Mouse (Mus musculus): Measurements from ENCODE around the gene Gm20532. TPM values are rescaled to one million over a fixed set of nuclear protein-coding genes. Genes with fewer than 3 reads are reported as not detected.
A peak's percentile ranks its signal among the peaks of the same experiment; 100 is the strongest.

Gene Gm20532
- polyA plus RNA-seq, 1 experiment from 2014 or later = not detected

DNA sequence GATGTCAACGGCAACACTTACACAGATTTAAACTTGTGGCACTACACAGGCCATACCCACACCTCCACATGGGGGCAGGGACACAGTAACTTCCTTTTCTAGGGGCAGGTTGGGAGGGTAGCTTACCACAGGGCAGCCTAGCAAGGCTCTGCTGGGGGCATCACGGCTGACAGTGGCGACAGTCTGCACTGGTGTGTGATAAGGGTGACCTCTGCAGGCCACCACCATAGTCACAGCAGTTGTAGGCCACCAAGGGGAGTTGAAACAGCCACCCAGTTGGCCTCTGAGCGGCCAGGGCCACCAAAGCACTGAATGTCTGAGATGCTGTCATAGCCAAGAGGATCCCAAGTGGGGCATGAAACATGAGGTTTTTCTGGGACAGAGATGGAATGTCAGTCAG lies 20.2 kb upstream of the Gm20532 start:
- DNase-seq (ENCODE audit: low spot score) = no peak
- no peak; the same call in 1 of the 2 replicates for ATAC-seq (ENCODE audit: low FRiP score)

DNA sequence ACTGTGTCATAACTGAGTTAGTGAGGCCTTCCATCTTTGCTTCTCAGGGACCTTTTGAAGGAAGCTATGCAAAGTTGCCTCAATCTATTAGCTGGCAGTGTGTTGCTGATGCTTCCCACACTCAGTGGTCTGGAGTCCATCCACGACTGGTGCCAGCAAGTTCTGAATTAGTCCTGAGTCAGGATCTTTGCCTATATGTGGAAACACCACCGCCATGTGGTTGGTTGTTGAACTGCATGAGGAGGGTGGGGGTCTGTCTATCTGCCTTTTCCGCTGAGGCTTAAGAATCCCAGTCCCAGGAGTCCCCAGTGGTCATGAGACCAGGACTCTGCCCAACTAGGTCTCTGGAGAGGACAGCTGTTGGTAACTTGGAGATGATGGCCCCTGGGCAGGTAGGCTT lies 16.4 kb upstream of the Gm20532 start:
- no peak for ATAC-seq (ENCODE audit: low FRiP score)

More for the DNA sequence above, 20.2 kb upstream of the Gm20532 start:
- Histone ChIP-seq H3K9ac (no peak overlapping the region), H3K4me3 (replicated peaks; ENCODE audit: low read length) (no peak overlapping the region), H3K4me2 (replicated peaks) (no peak overlapping the region), H3K9me3 (ENCODE audit: control insufficient read depth, low read length) (no peaks in the 10 kb centered on the region), H3K27ac (no peak overlapping the region), H3K27me3 (ENCODE audit: control insufficient read depth, insufficient read depth, low read length) (no peaks in the 10 kb centered on the region), H3K36me3 (replicated peaks; ENCODE audit: control insufficient read depth, insufficient read depth) (no peaks in the 10 kb centered on the region), H3K4me1 (replicated peaks; ENCODE audit: control insufficient read depth, insufficient read depth, low read length) (no peaks in the 10 kb centered on the region)
- WGBS = 18% methylated on average over 4 of the region's 4 CpGs

DNA sequence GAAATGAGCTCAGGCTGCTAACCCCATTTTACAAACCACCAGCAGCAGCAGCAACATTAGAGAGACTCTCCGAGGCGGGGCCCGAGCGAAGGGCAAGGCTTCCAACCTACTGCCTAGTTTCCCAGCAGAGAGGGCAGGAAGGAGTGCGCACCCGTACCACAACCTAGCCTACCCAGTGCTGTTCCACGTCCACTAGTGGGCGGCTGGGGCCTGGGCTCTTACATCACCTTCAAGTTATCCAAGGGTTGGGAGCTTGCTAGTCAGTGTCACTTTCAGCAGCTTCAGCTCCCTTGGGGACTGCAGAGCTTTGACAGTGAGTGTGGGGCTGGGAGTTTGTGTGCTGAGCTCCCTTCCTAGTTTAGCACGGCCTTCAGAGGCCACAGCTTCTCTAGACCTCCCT lies 15.0 kb upstream of the Gm20532 start:
- no peaks in the 10 kb centered on the region for H3K9me3 ChIP-seq (ENCODE audit: control insufficient read depth, low read length)
- no peak overlapping the region for H3K4me3 ChIP-seq (replicated peaks; ENCODE audit: low read length)
- DNase-seq (ENCODE audit: low spot score) (no peak), ATAC-seq (ENCODE audit: low FRiP score) (no peak)
- no peaks in the 10 kb centered on the region for H3K36me3 ChIP-seq (replicated peaks; ENCODE audit: control insufficient read depth, insufficient read depth)
- no peak overlapping the region for H3K27ac ChIP-seq
- H3K4me1 ChIP-seq (replicated peaks; ENCODE audit: control insufficient read depth, insufficient read depth, low read length) = peaks cover 9% of the 10 kb centered on the region; the same call in 1 of the 2 replicates
- no peak overlapping the region for H3K4me2 ChIP-seq (replicated peaks)
- WGBS = 75% methylated on average over 9 of the region's 9 CpGs
- no peak overlapping the region for H3K9ac ChIP-seq
- no peaks in the 10 kb centered on the region for H3K27me3 ChIP-seq (ENCODE audit: control insufficient read depth, insufficient read depth, low read length)

More for the DNA sequence above, 16.4 kb upstream of the Gm20532 start:
- Histone ChIP-seq H3K27me3 (ENCODE audit: control insufficient read depth, insufficient read depth, low read length) (no peaks in the 10 kb centered on the region), H3K4me1 (replicated peaks; ENCODE audit: control insufficient read depth, insufficient read depth, low read length) (peaks cover 9% of the 10 kb centered on the region; the same call in 1 of the 2 replicates), H3K4me2 (replicated peaks) (no peak overlapping the region), H3K9me3 (ENCODE audit: control insufficient read depth, low read length) (no peaks in the 10 kb centered on the region), H3K27ac (no peak overlapping the region), H3K9ac (no peak overlapping the region), H3K36me3 (replicated peaks; ENCODE audit: control insufficient read depth, insufficient read depth) (no peaks in the 10 kb centered on the region), H3K4me3 (replicated peaks; ENCODE audit: low read length) (no peak overlapping the region)
- WGBS = 5% methylated on average over 3 of the region's 3 CpGs
- peak; percentile 58 for DNase-seq (ENCODE audit: low spot score)

DNA sequence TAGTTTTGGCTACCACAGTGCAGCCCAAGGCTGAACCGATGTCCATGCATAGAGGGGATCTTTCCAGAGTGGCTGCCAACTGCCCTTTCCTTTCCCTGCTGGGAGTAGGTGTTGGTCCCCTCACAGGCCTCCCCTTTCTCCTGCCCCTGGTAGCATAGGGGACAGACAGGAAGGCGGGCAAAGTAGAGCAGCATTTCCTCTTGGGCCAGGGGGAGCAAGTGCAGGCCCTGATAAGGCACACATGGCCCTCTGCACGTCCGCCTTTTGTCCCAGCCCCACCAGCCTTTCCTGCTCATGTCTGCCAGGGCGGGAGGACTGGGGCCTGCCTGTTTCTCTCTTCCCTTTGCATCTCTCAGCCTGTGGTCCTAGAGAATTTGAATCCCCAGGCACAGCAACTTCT lies 14.6 kb upstream of the Gm20532 start:
- Histone ChIP-seq H3K27me3 (ENCODE audit: control insufficient read depth, insufficient read depth, low read length) (no peaks in the 10 kb centered on the region), H3K27ac (no peak overlapping the region), H3K4me2 (replicated peaks) (no peak overlapping the region), H3K4me3 (replicated peaks; ENCODE audit: low read length) (no peak overlapping the region), H3K36me3 (replicated peaks; ENCODE audit: control insufficient read depth, insufficient read depth) (no peaks in the 10 kb centered on the region), H3K4me1 (replicated peaks; ENCODE audit: control insufficient read depth, insufficient read depth, low read length) (peaks cover 9% of the 10 kb centered on the region; the same call in 1 of the 2 replicates), H3K9ac (no peak overlapping the region), H3K9me3 (ENCODE audit: control insufficient read depth, low read length) (no peaks in the 10 kb centered on the region)
- WGBS = 76% methylated on average over 5 of the region's 5 CpGs
- no peak for ATAC-seq (ENCODE audit: low FRiP score)
- no peak for DNase-seq (ENCODE audit: low spot score)

DNA sequence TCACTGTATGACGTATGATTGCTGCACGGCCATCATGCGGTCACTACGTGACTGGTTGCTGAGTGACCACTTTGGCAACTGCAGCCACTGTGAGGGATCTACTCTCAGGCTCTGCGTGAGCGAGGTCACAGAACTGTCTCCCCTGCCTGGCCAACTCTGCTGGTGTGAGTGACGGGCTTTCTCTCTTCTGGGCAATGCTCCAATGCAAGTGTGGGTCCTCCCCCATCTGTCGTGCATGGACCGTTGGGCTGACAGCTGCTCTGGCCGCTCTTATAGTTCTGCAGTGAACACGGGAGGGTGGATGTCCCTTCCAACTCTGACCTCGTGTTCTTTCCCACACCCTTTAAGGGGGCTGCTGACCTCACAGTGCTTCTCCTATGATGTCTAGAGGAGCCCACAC lies 13.0 kb upstream of the Gm20532 start:
- peaks cover 9% of the 10 kb centered on the region; the same call in 1 of the 2 replicates for H3K4me1 ChIP-seq (replicated peaks; ENCODE audit: control insufficient read depth, insufficient read depth, low read length)
- no peak overlapping the region for H3K4me2 ChIP-seq (replicated peaks)
- no peaks in the 10 kb centered on the region for H3K36me3 ChIP-seq (replicated peaks; ENCODE audit: control insufficient read depth, insufficient read depth)
- H3K27ac ChIP-seq = peak overlapping the region; percentile 49
- no peaks in the 10 kb centered on the region for H3K27me3 ChIP-seq (ENCODE audit: control insufficient read depth, insufficient read depth, low read length)
- DNase-seq (ENCODE audit: low spot score) (peak; percentile 65), ATAC-seq (ENCODE audit: low FRiP score) (peak; percentile 41; the same call in 1 of the 2 replicates)
- no peak overlapping the region for H3K4me3 ChIP-seq (replicated peaks; ENCODE audit: low read length)
- H3K9me3 ChIP-seq (ENCODE audit: control insufficient read depth, low read length) = no peaks in the 10 kb centered on the region
- 0 out of 2 replicates have a peak overlapping the region, but pooled peaks have one; percentile 2 for H3K9ac ChIP-seq
- WGBS = 43% methylated on average over 12 of the region's 12 CpGs

DNA sequence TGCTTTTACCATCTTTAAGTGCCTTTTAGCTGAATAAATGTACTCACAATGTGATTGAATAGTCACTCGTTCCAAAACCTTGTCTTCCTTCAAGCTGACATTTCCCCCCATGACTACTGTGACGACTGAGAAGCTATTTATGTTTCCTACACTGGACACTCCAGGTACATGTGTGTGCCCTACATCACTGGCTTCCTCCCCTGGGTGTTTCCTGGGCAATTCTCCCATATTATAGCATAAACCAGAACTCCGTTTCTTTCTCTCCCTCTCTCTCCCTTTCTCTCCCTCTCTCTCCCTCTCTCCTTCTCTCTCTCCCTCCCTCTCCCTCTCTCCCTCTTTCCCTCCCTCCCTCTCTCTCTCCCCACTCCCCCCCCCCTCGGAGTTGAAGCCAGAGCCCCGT lies 12.6 kb upstream of the Gm20532 start:
- Histone ChIP-seq H3K27me3 (ENCODE audit: control insufficient read depth, insufficient read depth, low read length) (no peaks in the 10 kb centered on the region), H3K9ac (0 out of 2 replicates have a peak overlapping the region, but pooled peaks have one; percentile 2), H3K4me3 (replicated peaks; ENCODE audit: low read length) (no peak overlapping the region), H3K4me2 (replicated peaks) (no peak overlapping the region), H3K36me3 (replicated peaks; ENCODE audit: control insufficient read depth, insufficient read depth) (no peaks in the 10 kb centered on the region), H3K27ac (peak overlapping the region; percentile 49), H3K4me1 (replicated peaks; ENCODE audit: control insufficient read depth, insufficient read depth, low read length) (peaks cover 9% of the 10 kb centered on the region; the same call in 1 of the 2 replicates), H3K9me3 (ENCODE audit: control insufficient read depth, low read length) (no peaks in the 10 kb centered on the region)
- WGBS = 21% methylated on average over 5 of the region's 5 CpGs
- ATAC-seq (ENCODE audit: low FRiP score) (no peak), DNase-seq (ENCODE audit: low spot score) (no peak)

DNA sequence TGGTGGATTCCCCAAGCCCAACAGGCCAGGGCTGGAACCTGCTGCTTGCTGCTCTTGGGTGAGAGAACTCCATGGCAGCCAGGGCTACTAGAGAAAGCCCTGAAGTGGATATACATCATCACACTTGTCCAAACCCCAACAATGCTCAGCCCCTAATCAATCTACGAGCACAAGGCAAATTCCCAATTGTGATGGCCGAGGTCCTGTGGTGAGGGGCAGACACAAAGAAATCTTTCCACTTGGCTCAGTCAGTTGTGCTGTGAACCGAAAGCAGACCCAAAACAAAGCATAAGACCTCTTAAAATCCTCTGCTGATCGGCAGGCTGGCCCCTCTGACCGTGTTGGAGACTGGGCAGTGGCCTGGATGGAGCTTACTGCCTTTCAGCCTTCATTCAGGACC lies 11.6 kb upstream of the Gm20532 start:
- Histone ChIP-seq H3K4me3 (replicated peaks; ENCODE audit: low read length) (no peak overlapping the region), H3K27me3 (ENCODE audit: control insufficient read depth, insufficient read depth, low read length) (no peaks in the 10 kb centered on the region), H3K4me1 (replicated peaks; ENCODE audit: control insufficient read depth, insufficient read depth, low read length) (peaks cover 9% of the 10 kb centered on the region; the same call in 1 of the 2 replicates), H3K36me3 (replicated peaks; ENCODE audit: control insufficient read depth, insufficient read depth) (no peaks in the 10 kb centered on the region), H3K4me2 (replicated peaks) (no peak overlapping the region), H3K27ac (no peak overlapping the region), H3K9me3 (ENCODE audit: control insufficient read depth, low read length) (no peaks in the 10 kb centered on the region), H3K9ac (no peak overlapping the region)
- ATAC-seq (ENCODE audit: low FRiP score) (no peak), DNase-seq (ENCODE audit: low spot score) (no peak)
- WGBS = 17% methylated on average over 5 of the region's 5 CpGs

DNA sequence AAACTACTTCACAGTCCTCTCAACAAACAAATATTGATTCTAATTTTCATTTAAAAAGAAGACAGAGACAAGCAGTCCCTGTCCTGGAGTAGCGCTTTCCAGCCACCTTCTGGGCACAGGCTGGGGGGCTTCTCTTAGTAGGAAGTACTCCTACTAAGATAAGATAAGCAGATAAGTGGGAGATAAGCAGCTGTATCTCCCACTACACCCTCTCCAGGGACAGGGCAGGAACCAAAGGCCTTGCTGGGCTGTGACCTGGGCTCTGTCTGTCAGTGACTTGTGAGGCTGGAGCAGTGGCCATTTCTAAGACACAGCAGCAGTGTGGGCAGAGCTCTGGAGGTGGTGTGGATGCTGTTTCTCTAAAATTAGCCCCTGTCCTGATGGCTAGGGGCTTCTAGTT lies 11.1 kb upstream of the Gm20532 start:
- H3K4me1 ChIP-seq (replicated peaks; ENCODE audit: control insufficient read depth, insufficient read depth, low read length) = peaks cover 9% of the 10 kb centered on the region; the same call in 1 of the 2 replicates
- no peak overlapping the region for H3K27ac ChIP-seq
- no peak overlapping the region for H3K4me3 ChIP-seq (replicated peaks; ENCODE audit: low read length)
- no peak for DNase-seq (ENCODE audit: low spot score)
- no peak overlapping the region for H3K9ac ChIP-seq
- H3K27me3 ChIP-seq (ENCODE audit: control insufficient read depth, insufficient read depth, low read length) = no peaks in the 10 kb centered on the region
- H3K9me3 ChIP-seq (ENCODE audit: control insufficient read depth, low read length) = no peaks in the 10 kb centered on the region
- H3K4me2 ChIP-seq (replicated peaks) = no peak overlapping the region
- 81% methylated on average over 1 of the region's 1 CpGs for WGBS
- ATAC-seq (ENCODE audit: low FRiP score) = no peak
- H3K36me3 ChIP-seq (replicated peaks; ENCODE audit: control insufficient read depth, insufficient read depth) = no peaks in the 10 kb centered on the region

DNA sequence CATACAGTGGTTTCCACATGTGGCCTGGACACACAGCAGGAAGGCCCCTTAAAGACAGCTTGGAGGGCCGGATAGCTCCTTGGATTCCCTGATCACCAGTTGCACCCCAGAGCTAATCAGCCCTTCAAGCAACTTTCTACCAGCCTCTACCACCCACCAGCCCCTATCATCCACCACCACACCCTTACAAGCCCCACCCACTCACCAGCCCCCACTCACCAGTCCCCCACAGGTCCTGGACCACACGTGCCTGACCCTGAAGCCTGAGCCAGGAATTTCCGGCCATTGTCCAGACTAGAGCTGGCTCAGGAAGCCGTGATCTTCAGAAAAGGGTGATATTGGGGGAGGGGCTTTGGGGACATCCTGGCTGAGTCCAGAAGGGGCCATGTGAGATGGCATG lies 10.6 kb upstream of the Gm20532 start:
- Histone ChIP-seq H3K9me3 (ENCODE audit: control insufficient read depth, low read length) (no peaks in the 10 kb centered on the region), H3K27me3 (ENCODE audit: control insufficient read depth, insufficient read depth, low read length) (no peaks in the 10 kb centered on the region), H3K36me3 (replicated peaks; ENCODE audit: control insufficient read depth, insufficient read depth) (no peaks in the 10 kb centered on the region), H3K4me1 (replicated peaks; ENCODE audit: control insufficient read depth, insufficient read depth, low read length) (peaks cover 9% of the 10 kb centered on the region; the same call in 1 of the 2 replicates), H3K27ac (no peak overlapping the region), H3K9ac (no peak overlapping the region), H3K4me3 (replicated peaks; ENCODE audit: low read length) (no peak overlapping the region), H3K4me2 (replicated peaks) (no peak overlapping the region)
- DNase-seq (ENCODE audit: low spot score) = no peak
- WGBS = 49% methylated on average over 4 of the region's 4 CpGs
- ATAC-seq (ENCODE audit: low FRiP score) = no peak

DNA sequence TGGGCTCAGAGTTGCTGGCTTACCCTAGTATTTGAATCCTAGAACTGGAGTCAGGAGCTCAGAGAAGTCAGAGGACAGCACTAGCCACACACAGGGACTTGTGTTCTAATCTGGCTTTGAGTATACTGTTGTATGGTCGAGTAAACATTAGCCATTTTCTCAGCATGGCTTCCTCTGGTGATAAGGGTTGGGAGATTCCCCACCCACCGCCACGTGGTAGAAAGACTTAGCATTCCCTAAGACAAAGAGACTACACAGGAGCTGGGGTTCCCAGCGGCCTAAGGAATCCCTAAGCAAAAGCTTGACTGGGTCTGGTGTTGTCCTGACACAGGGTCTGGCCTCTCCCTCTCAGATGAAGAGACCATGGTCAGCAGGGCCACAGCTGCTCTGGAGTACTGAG lies 10.0 kb upstream of the Gm20532 start:
- no peaks in the 10 kb centered on the region for H3K36me3 ChIP-seq (replicated peaks; ENCODE audit: control insufficient read depth, insufficient read depth)
- DNase-seq (ENCODE audit: low spot score) (no peak), ATAC-seq (ENCODE audit: low FRiP score) (no peak)
- H3K9me3 ChIP-seq (ENCODE audit: control insufficient read depth, low read length) = no peaks in the 10 kb centered on the region
- H3K27me3 ChIP-seq (ENCODE audit: control insufficient read depth, insufficient read depth, low read length) = no peaks in the 10 kb centered on the region
- peaks cover 9% of the 10 kb centered on the region; the same call in 1 of the 2 replicates for H3K4me1 ChIP-seq (replicated peaks; ENCODE audit: control insufficient read depth, insufficient read depth, low read length)
- 47% methylated on average over 4 of the region's 4 CpGs for WGBS
- no peak overlapping the region for H3K4me2 ChIP-seq (replicated peaks)
- H3K4me3 ChIP-seq (replicated peaks; ENCODE audit: low read length) = no peak overlapping the region
- H3K9ac ChIP-seq = no peak overlapping the region
- H3K27ac ChIP-seq = no peak overlapping the region

All from hindbrain, embryonic 14.5 days (tissue).